In the genomic region with DNA sequence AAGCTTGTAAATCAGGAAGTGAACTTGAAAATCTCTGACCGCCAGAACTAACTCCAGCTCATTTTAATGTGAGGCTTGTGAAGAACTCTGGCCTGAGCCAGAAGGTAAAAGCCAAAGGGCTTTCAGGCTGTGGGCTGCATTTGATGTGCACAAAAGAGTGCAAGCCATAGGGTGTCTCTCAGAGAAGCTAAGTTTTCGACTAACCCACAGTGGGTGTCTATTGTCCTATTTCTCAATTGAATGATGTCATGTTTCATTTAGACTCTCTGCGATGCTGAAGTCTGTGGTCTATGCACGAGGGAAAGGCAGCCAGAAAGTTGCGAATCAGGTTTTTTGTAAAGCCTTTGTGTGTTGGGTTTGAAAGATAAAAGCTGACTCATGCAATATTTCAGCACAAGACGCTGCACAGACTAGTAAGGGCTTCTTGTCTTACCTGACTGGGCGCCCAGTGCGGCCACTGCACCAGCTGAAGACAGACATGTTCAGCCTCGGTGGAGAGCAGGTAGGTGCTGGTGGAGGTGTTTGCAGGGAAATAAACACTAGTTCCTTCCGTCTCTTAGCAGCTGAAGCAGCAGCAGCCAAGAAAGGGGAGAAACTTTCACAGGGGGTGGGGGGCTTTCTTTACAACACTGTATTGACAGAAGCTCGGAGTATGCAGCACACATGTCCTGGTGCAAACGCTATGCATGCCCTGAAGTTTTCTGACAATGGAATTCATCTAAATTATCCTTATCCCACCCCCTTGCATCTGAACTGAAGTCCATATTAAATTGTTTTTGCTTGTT, we compare ENCODE assay signal across 8 mouse cellular contexts.
DNase-seq lines count a peak whose midpoint lies in the region; ATAC-seq and TF ChIP-seq lines count a peak whose summit lies in the region.

No protein-coding gene starts in this region.

- H3K4me1 ChIP-seq in kidney, embryonic 16.5 days (ENCODE audit: insufficient read depth, low read length): peaks cover 16% of the 10 kb centered on the region
- peaks cover 61% of the 10 kb centered on the region for H3K4me1 ChIP-seq in embryonic facial prominence, embryonic 10.5 days
- H3K4me1 ChIP-seq in hindbrain, postnatal 0 days (ENCODE audit: insufficient read depth, low read length): peaks cover 6% of the 10 kb centered on the region; the same call in 1 of the 2 replicates
- H3K4me1 ChIP-seq in neural tube, embryonic 15.5 days: peaks cover 22% of the 10 kb centered on the region

- no peak for DNase-seq in kidney, postnatal 36 days
- peak; percentile 46 for DNase-seq in embryonic facial prominence, embryonic 10.5 days (ENCODE audit: low spot score)
- peak; percentile 60 for DNase-seq in hindbrain, postnatal 0 days (ENCODE audit: low spot score)
- DNase-seq in layer of hippocampus, postnatal 36 days: no peak
- DNase-seq in left cerebral cortex, postnatal 36 days (ENCODE audit: low spot score in 2 of 2): no peak
- no peak for DNase-seq in heart, adult 9 months (ENCODE audit: low spot score in 2 of 2)

- no peaks in the 10 kb centered on the region for H3K36me3 ChIP-seq in kidney, embryonic 16.5 days (ENCODE audit: insufficient read depth, low read length)
- no peaks in the 10 kb centered on the region for H3K36me3 ChIP-seq in embryonic facial prominence, embryonic 10.5 days (replicated peaks)
- no peaks in the 10 kb centered on the region for H3K36me3 ChIP-seq in hindbrain, postnatal 0 days (ENCODE audit: insufficient read depth, low read length)
- no peaks in the 10 kb centered on the region for H3K36me3 ChIP-seq in neural tube, embryonic 15.5 days

- H3K4me3 ChIP-seq in kidney, embryonic 16.5 days (ENCODE audit: low read length): no peak overlapping the region
- H3K4me3 ChIP-seq in embryonic facial prominence, embryonic 10.5 days: peak overlapping the region; percentile 46
- peak overlapping the region; percentile 21 for H3K4me3 ChIP-seq in hindbrain, postnatal 0 days (ENCODE audit: low read length)
- peak overlapping the region; percentile 12; the same call in 1 of the 2 replicates for H3K4me3 ChIP-seq in neural tube, embryonic 15.5 days (replicated peaks)

- WGBS in kidney, embryonic 16.5 days: 35% methylated on average over 12 of the region's 12 CpGs
- WGBS in embryonic facial prominence, embryonic 10.5 days: 17% methylated on average over 12 of the region's 12 CpGs
- 6% methylated on average over 12 of the region's 12 CpGs for WGBS in hindbrain, postnatal 0 days
- 7% methylated on average over 12 of the region's 12 CpGs for WGBS in neural tube, embryonic 15.5 days

- H3K9ac ChIP-seq in kidney, embryonic 16.5 days (replicated peaks; ENCODE audit: low read length): no peak overlapping the region
- H3K9ac ChIP-seq in hindbrain, postnatal 0 days (replicated peaks; ENCODE audit: low read length): peak overlapping the region; percentile 7; the same call in 1 of the 2 replicates
- no peak overlapping the region for H3K9ac ChIP-seq in neural tube, embryonic 15.5 days (replicated peaks)

- TF ChIP-seq CTCF in hindbrain, postnatal 0 days (IDR thresholded peaks at IDR 0.05; ENCODE audit: low read depth): no peak

- H3K27me3 ChIP-seq in kidney, embryonic 16.5 days (ENCODE audit: insufficient read depth, low read length): no peaks in the 10 kb centered on the region
- H3K27me3 ChIP-seq in embryonic facial prominence, embryonic 10.5 days (replicated peaks; ENCODE audit: low read depth, poor library complexity, severe bottlenecking): no peaks in the 10 kb centered on the region
- no peaks in the 10 kb centered on the region for H3K27me3 ChIP-seq in hindbrain, postnatal 0 days (ENCODE audit: insufficient read depth, low read length)
- no peaks in the 10 kb centered on the region for H3K27me3 ChIP-seq in neural tube, embryonic 15.5 days (replicated peaks)

- H3K27ac ChIP-seq in kidney, embryonic 16.5 days (ENCODE audit: low read length): 0 out of 2 replicates have a peak overlapping the region, but pooled peaks have one; percentile 41
- H3K27ac ChIP-seq in embryonic facial prominence, embryonic 10.5 days (replicated peaks): peak overlapping the region; percentile 78
- peak overlapping the region; percentile 54; the same call in 1 of the 2 replicates for H3K27ac ChIP-seq in hindbrain, postnatal 0 days
- H3K27ac ChIP-seq in neural tube, embryonic 15.5 days (replicated peaks): 0 out of 2 replicates have a peak overlapping the region, but pooled peaks have one; percentile 2

- ATAC-seq in kidney, embryonic 16.5 days (ENCODE audit: low FRiP score, low TSS enrichment): peak; percentile 51; the same call in 1 of the 2 replicates
- peak; percentile 82 for ATAC-seq in hindbrain, postnatal 0 days
- peak; percentile 35; the same call in 1 of the 2 replicates for ATAC-seq in neural tube, embryonic 15.5 days (ENCODE audit: low FRiP score)

- intact Hi-C loops in left cerebral cortex, postnatal 36 days (cut with DNase I): no loop called here

- H3K4me2 ChIP-seq in kidney, embryonic 16.5 days (replicated peaks; ENCODE audit: low read depth, low read length): peak overlapping the region; percentile 17; the same call in 1 of the 2 replicates
- H3K4me2 ChIP-seq in hindbrain, postnatal 0 days (ENCODE audit: low read depth, low read length): peak overlapping the region; percentile 53
- peak overlapping the region; percentile 46 for H3K4me2 ChIP-seq in neural tube, embryonic 15.5 days

- no peaks in the 10 kb centered on the region for H3K9me3 ChIP-seq in kidney, embryonic 16.5 days (ENCODE audit: low read length)
- H3K9me3 ChIP-seq in embryonic facial prominence, embryonic 10.5 days: no peaks in the 10 kb centered on the region
- H3K9me3 ChIP-seq in hindbrain, postnatal 0 days (ENCODE audit: low read length): no peaks in the 10 kb centered on the region
- no peaks in the 10 kb centered on the region for H3K9me3 ChIP-seq in neural tube, embryonic 15.5 days (replicated peaks)

Comparison
In these comparisons a context has a peak if more than half of its experiments do, and no peak if none do; other contexts are left out.
1. H3K27ac ChIP-seq: peak in every context shown above with its lines; median percentile 78 in embryonic facial prominence, embryonic 10.5 days; 54 in hindbrain, postnatal 0 days; 41 in kidney, embryonic 16.5 days; 2 in neural tube, embryonic 15.5 days.
2. DNase-seq: peak in embryonic facial prominence, embryonic 10.5 days (single experiment) and hindbrain, postnatal 0 days (single experiment); none in kidney, postnatal 36 days (0 of 2), layer of hippocampus, postnatal 36 days (0 of 2), left cerebral cortex, postnatal 36 days (0 of 2) and heart, adult 9 months (0 of 2).
3. Peak in every context shown above with its lines, with median percentiles within 50 percentile points of each other: ATAC-seq and H3K4me2 ChIP-seq.